Mouse (Mus musculus) skeletal muscle tissue, adult 2 months (tissue): ENCODE data around the gene Ptrh2.

Source experiments
- DNase-seq: peaks from one replicate; pipeline ENCODE4 v3.0.0-alpha.2; 2012; ENCODE audit warnings: low read depth, low spot score

The Ptrh2 gene

DNA sequence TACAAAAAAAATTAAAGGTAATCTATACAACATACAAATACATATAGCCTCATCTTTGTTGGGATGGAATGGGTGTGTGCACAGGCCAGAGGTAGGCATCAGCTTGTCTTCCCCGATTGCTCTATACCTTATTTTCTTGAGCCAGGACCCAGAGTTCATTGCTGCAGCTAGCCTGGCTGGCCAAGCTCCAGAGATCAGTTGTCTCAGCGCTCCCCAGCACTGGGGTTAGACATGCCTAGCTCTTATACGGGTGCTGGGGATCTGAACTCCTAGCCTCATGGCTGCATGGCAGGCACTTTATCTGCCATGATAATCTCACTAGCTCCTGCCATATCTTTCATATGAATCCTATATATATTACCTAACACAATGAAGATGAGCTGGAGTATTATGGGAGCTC, 15.6 kb upstream of the Ptrh2 start:
- DNase-seq, result no peak

DNA sequence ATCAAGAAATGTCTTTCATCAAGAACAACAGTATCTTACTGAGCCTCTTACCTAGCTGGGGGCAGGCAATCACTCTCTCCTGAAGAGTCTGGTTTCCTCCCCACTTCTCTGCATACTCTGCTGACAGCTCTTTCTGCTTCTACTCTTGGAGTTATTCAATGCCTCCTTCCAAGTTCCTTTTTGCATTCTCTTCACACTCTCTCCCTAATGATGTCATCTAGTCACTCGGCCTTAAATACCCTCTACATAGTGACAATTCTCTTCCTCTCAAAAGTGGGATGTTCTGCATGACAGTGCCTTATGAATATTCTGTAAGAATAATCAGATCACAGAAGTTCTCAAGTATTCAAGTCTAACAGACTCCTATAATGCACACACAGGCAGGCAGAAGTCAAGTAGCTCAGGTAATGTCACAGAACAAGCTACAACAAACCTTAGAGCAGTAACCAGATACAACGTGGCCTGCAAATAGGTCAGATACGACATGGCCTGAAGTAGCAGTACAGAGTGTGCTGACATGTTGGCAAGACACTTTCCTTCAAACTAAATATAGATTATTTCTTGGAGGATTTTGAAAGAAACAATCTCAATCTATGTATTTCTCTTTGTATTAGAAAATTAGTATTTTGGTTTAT, 12.6 kb upstream of the Ptrh2 start:
- peak; percentile 77 for DNase-seq

DNA sequence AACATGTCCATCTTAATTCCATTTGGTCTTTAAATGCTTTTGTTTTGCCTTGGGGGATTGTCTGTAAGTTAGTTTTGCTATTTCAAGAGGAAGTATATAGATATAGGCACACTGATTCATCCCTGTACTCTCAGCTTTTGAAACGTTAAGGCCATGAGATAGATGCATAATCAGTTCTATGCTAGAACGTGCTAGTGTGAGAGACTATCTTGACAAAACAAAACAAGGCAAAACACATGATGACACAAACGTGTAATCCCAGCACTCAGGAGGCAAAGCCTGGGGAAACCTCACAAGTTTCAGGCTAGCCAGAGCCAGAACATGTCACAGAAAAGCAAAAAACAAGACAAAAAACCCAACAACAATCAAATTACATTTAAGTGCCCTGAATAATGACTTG, 11.0 kb upstream of the Ptrh2 start:
- no peak for DNase-seq

DNA sequence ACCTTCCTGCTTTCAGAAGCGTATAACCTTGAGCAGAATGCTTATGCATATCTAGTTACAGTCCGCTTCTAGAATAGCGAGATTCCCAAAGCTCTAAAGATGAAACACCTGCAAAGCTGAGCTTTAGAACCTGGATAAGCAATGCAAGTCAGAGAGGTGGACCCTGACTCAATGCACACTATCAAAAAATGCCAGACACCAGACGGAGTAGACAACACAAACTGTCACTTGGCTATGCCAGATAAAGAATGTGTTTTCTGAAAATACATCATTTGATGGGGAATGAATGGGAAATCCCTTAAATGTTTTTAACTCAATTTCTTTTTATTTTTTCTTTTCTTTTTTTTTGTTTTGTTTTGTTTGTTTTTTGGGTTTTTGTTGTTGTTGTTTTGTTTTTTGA, 8.3 kb upstream of the Ptrh2 start:
- DNase-seq, result no peak

DNA sequence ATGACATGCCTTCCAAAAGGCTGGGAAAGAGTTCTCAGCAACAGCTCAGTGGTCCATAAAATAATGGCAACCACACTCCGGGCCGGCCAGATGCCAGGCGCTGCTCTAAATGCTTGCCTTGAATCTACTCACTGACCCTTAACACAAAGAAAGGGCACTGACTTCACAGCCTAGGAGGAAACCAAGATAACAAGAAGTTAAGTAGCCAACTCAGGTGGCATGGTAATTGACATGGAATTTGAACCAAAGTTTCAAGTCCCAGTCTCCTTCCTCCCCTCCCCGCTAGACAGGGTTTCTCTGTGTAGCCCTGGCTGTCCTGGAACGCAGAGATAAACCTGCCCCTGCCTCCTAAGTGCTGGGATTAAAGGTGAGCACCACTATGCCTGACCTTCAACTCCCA, 4.8 kb upstream of the Ptrh2 start:
- DNase-seq, result no peak

DNA sequence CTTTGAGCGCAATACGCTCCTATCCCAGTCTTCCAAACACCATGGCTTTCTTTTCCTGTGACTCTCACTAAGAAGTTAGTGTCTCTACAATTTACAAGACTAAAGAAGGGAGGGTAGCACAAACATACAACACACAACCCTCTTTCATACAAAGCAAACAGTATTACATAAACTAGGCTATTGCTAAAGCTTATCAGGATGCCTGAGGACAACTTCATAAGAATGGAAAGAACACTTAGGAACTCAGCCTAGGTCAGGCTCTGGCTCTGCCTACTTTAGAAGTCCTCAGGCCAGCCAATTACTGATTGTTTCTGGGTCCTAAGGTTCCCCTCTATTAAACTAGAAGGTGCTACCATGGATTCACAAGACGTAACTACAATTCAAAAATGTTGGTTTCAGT, 3.1 kb upstream of the Ptrh2 start:
- DNase-seq, result no peak

DNA sequence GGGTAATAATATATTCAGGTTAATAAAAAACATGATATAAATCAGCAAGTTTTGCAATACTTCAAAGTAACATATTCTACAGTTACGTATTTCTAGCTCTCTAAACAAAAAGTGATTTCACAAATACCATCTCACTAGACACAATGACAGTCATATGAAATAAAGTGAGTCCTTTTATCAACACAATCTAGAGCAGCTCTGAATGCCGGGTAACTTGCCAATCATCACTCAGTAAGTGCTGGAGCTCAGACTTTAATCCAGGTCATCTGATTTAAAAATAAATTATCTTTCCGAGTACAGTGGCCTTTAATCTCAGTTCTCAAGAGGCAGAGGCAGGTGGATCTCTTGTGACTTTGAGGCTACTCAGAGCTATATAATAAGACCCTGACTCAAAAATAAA, 2.4 kb upstream of the Ptrh2 start:
- DNase-seq, result no peak

DNA sequence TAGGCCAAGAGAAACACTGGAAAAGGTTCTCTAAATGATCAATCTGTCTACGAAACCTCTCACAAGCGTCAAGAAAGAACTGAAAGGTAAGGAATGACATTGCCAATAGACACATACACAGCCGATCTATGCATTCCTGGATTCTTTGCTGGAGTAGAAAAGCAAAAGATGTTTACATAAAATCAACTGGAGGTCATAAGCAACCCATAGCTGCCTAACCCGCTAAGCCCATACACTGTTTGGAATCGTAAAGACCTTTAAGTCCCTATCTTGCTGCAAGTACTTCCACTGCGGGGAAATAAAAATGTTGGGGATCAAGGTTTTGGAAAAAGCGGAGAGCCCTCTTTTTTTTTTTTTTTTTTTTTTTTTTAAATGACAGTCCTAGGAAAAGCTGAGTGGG, 924 bp upstream of the Ptrh2 start:
- DNase-seq, result no peak

DNA sequence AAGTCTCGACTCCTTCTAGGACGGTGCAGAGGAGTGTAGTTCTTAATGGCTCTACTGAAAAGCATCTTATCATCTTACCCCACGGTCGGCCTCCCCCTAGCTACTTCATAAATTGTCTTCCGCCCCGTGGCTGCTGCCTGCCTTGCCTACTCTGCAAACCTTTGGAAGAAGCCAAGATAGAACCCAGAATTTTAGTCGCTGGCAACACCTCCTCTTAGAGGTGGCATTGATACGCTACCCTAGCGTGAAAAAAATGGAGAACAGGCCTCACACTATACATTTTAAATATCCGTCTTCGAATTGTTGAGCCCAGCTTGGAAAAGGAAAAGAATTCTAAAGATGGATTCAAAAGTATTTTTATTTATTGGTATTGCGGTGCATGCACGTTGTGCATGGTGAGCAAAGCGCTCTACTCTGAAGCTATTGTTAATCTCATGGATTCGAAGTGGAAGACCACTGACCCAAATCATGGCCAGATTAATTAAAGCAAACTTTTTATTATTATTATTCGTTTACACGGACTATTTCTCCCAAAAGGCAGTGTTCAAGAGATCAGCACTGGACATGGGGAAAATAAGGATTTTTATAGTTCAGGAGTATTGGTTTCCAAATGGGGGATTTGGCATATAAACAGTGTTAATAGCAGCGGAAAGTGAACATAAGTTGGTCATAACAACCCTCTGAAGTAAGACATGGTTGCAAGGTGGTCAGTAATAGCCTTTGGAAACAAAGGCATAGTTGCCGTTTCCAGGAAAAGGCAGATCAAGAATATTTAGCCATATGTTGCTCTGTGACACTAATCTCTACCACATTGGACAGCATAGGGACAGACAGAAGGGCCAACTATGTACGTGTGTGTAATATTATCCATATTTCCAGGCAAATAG, 584 bp downstream of the Ptrh2 start:
- DNase-seq, result no peak

DNA sequence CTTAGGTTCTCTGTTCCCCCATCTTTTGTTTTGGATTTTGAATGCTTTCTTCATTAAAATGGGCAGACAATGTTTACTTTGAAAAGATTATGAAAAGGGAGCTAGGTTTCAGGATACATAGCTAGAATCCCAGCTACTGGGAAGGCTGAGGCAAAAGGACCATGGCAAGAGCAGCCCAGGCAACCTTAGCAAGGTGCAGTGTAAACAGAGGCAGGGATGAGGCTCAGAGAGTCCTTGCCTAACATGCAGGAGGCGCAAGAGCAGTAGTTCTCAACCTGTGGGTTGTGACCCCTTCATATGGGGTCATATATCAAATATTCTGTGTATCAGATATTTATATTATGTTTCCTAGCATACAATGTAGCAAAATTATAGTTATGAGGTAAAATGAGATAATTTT, 1.6 kb downstream of the Ptrh2 start:
- no peak for DNase-seq

DNA sequence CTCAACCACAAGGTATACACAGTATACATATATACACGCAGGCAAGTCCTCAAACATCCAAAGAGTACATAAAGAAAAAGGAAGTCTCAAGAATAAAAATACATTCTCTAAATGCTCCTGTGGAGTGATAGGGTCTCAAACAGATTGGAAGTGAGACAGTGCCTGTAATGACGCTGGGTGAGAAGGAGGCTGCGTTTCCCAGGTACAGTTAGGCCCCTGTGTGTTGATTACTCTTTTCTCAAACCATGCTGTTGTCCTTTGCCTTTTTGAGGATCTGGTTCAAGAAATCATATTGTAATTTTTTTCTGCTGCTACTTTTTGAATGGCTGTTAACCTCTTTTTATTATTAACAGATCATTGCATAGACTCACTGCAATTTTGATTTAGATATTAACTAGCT, 6.6 kb downstream of the Ptrh2 start:
- no peak for DNase-seq

DNA sequence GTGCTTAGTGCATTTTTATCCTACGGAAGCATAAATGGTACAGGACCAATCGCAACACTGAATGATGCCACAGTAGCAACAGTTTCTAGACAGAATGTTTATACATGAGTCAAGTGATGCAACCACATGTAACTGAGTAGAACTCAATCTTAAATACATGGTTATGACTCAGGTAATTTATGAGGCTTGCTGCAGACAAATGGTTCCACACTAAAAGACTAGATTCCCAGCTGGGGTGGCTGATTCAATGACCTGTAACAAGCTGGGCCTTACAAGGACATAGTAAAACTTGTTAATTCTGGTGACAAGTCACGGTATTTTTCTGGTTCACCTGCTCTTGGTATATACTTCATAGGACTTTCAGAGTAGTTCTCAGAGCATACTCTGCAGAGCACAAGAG, 7.7 kb downstream of the Ptrh2 start:
- DNase-seq, result no peak

DNA sequence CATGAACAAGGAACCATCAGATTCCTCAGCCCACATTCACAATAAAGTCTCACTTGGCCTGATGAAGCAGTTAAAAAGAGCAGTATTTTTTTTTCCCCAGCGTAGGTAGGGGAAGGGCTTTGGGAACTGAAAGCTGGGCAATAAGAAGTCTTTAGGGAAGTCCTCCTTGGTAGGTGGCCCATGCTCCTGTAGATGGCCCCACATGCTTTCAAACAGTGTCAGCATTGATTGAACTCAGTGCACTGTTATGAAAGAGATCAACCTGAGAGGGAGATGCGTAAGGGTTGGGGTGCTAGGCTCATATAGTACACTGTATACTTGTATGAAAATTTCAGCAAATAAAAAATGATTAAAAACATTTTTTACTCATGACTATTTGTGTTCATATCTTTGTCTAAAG, 8.2 kb downstream of the Ptrh2 start:
- DNase-seq, result no peak

DNA sequence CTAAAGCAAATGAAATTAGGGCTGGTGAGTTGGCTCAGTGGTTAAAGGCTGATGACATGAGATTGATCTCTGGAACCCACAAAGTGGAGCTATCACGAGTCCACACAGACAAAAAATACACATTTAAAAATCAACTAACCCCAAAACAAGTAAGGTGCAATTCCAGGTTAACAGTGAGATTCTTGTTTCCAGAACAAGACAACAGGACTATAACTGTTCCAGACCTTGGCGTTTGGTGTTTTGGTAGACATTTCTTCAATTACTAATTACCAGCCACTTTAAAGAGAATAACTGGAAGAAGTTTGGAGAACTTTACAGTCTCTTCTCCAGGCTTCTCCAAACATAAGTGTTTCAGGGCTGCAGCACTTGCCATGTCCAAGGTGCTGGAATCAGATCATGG, 8.8 kb downstream of the Ptrh2 start:
- DNase-seq, result no peak

DNA sequence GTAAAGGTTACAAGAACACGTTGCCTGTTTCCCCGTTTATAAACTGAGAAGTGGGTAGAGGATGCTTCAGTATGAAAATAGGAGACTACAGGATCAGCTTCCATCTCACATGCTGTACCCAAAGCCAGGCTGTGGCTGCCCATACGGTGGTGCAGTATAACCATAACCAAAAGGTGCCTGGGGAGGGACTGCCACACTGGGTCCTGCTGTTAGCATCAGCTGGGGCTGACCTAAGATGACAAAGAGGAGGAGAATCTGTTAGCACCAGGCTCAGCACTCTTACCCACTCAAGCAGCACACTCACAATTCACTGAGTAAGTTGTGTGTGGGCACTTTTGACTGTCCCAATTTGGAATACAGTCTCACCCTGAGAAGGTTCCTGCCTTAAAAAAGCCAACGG, 11.7 kb downstream of the Ptrh2 start:
- DNase-seq, result no peak

DNA sequence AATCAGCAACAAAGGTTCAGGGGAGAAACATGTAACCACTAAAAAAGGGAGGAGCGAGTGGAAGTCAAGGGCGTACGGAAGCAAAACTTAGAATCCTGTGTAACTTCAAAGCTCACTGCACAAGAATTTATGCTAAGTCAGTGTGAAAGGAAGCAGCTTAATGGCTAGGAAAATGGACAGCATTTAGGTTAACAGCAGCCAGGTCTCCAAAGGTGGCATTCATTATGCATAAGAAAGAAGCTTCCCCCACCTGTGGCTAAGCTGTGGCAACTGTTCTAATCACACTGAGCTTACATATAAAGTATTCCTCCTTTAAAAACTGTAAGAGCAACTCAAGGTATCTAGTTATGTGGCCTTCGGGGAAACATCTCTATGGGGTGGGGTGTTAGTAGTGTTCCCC, 17.4 kb downstream of the Ptrh2 start:
- DNase-seq, result no peak

DNA sequence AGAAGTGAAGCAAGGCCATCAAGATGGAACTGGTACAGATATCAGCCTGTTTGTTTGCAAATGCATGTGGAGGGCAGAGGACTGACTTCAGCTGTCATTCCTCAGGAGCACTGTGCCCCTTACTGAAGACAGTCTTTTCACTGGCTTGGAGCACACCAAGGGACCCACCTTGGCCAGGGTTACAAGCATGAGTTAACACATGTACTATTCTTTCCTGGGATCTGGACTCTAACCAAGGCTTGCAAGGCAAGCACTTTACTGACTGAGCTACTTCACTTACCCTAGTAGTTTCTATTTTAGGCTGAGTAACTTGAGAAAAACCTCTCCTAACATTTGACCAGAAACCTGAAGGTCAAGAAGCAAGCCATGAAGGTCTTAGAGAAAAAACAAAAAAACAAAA, 30.8 kb downstream of the Ptrh2 start:
- peak; percentile 72 for DNase-seq

DNA sequence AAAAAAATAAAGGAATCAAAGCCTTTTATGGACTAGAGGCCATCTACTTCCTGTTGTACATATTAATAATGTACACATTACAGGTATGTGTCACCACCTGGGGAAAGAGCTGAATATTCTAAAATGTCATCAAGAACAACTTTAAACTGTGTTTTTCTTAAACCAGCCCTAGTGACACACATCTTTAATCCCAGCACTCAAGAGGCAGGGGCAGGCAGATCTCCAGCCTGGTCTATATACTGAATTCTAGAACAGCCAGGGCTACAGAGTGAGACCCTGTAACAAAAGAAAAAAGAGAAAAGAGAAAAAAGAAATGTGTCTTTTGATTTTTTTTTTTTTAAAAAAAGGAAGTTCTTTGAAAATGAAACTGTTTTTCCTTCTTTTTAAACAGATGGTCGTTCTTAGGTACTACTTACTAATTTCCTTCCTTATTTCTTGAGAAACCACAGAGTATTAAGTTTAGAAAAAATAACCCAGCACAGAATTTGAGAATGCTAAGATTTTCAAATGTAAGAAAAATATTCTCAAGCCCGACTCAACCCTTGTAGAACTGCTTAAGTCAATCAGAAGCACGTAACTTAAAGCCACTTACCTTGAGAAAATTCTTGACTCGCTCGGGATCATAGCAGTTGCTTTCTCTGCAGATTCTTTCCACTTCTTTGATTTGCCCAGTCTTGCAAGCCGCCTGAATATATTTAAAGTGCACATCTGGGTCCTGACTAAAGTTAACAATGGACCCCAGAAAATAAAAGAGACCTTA, 33.7 kb downstream of the Ptrh2 start:
- DNase-seq, result no peak

DNA sequence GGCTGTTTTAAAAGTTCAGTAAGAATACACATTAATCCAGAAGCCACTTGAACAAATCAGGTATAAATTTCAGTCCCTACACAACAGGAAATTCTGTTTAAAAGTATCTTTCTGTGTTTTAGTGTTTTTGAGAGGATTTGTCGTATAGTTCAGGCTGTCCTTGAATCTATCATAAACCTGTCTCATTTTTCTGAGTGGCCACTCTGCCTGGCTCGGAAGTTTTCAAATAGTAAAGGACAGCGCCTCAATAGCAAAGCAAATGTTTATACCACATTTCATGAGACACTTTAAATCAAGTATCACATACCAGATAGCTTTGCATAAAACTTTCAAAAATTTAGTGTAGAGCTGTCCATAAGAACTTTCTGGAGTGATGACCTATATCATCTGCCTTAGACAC, 34.6 kb downstream of the Ptrh2 start:
- DNase-seq, result no peak

DNA sequence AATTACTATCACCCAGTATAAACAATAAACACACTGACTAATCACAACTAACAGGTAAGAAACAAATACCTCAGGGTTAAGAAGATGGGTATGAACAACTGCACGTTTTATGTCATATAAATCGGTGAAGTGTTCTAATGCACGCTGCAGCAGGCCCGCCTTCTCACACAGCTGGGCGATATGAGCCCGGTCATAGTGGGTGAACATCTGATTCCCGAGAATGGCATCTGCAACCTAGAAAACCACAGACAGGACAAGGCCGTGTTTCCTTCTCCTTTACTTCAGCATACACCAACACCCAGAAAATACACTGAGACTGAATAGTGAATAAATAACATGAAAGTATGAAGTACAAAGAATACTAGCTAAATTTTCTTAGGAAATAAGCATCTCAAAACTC, 35.6 kb downstream of the Ptrh2 start:
- DNase-seq, result no peak

DNA sequence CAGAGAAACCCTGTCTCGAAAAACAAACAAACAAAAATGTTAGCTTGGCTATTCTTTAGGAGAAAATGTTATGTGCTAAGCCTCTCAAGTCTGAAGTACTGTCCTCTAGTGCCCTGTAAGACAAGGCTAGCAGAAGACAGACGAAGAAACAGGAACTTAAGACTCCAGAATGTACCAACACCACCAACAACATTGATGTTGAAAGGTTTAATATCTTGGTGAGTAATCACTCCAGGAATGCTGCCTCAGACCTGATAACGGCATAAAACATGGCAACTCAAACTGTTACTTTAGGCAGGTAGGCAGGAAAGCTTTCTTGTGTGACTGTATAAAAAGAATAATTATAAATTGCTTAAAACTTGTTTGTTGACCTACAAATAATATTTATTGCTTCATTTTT, 40.2 kb downstream of the Ptrh2 start:
- no peak for DNase-seq

DNA sequence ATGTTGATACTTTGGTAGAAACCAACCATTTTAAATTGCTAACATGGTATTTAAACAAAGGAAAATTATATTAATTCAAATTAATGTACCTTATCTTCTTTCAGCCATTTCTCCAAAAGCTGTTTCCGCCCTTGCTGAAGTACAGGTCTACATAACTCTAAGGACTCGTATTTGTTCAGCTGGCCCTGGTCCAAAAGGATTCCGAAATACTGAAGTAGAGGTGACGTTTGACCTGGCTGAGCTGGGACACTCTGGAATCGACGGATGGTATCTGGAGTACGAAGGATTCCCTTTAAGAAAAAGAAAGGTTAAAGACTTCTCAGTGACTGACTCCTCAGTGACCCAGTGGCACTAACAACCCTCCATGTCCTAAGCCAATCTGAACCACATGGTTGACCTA, 41.2 kb downstream of the Ptrh2 start:
- no peak for DNase-seq

DNA sequence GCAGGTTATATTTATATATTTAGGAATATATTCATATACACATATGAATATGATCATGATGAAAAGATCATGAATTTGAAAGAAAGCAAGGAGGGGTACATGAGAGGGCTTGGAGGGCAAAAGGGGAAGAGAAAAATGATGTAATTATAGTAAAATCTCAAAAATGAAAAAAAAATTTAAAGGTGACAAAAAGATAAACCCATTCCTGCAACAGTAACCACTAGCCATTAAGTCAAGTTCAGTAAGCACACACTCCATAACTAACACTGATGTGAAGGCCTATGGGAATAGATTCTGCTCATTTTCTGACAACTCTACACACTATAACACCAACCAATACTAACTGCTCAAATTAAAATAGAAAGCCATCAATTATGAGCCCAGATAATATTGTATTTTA, 41.8 kb downstream of the Ptrh2 start:
- DNase-seq, result no peak
